Mouse (Mus musculus): Measurements from ENCODE around the gene Nol6.

DNA sequence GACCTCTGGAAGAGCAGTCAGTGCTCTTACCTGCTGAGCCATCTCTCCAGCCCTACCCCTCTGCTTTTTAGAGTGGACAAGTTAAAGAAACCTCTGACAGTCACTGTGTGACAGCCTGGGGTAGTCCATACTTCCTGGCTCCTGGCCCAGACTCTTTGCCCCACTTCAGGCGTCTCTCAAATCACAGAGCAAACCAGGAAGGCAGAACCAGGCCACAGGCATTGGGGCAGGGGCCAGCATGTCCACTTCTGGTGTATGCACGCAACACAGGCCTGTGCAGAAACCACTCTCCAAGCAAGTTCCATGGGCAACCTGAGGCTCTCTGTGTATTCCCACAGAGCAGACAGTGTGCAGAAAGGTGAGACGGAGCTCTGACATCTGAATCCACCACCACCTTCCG, 59.1 kb downstream of the Nol6 start:
- no peak for TF ChIP-seq CTCF (IDR thresholded peaks at IDR 0.05; ENCODE audit: control insufficient read depth, insufficient read depth, insufficient replicate concordance, low read depth, low read length)
- no peak for TF ChIP-seq POLR2A (IDR thresholded peaks at IDR 0.05; ENCODE audit: control insufficient read depth, low read depth, low read length)

Data from testis, adult 2 months (tissue).